Mouse (Mus musculus) hindbrain, embryonic 11.5 days (tissue): ENCODE measurements around the gene Slc31a2. TPM values are rescaled to one million over a fixed set of nuclear protein-coding genes. Genes with fewer than 3 reads are reported as not detected.

ENCODE experiments used
- ATAC-seq: fragments of 200-750 bp; cut with Nextera tagmentation; 2 replicates; pipeline ENCODE4 v1.8.0; 2017; ENCODE audit warnings: mild to moderate bottlenecking, moderate TSS enrichment, moderate library complexity; ENCODE audit not compliant: low FRiP score
- DNase-seq: peaks from one replicate; pipeline ENCODE4 v3.0.0-alpha.2; 2015; ENCODE audit warnings: low spot score
- H3K27ac ChIP-seq: fragments of 300-500 bp; sonication (generic); 2 replicates; pipeline ENCODE4 v1.5.1; 2014; ENCODE audit warnings: mild to moderate bottlenecking, low read depth, low read length
- H3K27me3 ChIP-seq: fragments of 300-500 bp; sonication (generic); 2 replicates; pipeline ENCODE4 v1.6.1; 2014; ENCODE audit warnings: mild to moderate bottlenecking, low read length, moderate library complexity, mixed read lengths; ENCODE audit not compliant: control insufficient read depth, insufficient read depth
- H3K36me3 ChIP-seq: fragments of 300-500 bp; sonication (generic); 2 replicates; pipeline ENCODE4 v1.6.1; 2014; ENCODE audit warnings: mild to moderate bottlenecking, low read length, moderate library complexity, mixed read lengths; ENCODE audit not compliant: control insufficient read depth, insufficient read depth
- H3K4me1 ChIP-seq: fragments of 300-500 bp; sonication (generic); replicated peaks from 2 replicates; pipeline ENCODE4 v1.6.1; 2014; ENCODE audit warnings: low read length, mixed read lengths; ENCODE audit not compliant: control insufficient read depth, insufficient read depth
- H3K4me2 ChIP-seq: fragments of 300-500 bp; sonication (generic); replicated peaks from 2 replicates; pipeline ENCODE4 v1.6.1; 2014; ENCODE audit warnings: mild to moderate bottlenecking, low read depth, low read length
- H3K4me3 ChIP-seq: fragments of 300-500 bp; sonication (generic); 2 replicates; pipeline ENCODE4 v1.5.1; 2014; ENCODE audit warnings: low read depth, low read length
- H3K9ac ChIP-seq: fragments of 300-500 bp; sonication (generic); 2 replicates; pipeline ENCODE4 v1.6.1; 2014; ENCODE audit warnings: low read depth, low read length
- H3K9me3 ChIP-seq: fragments of 300-500 bp; sonication (generic); 2 replicates; pipeline ENCODE4 v1.6.1; 2016; ENCODE audit warnings: low read length; ENCODE audit not compliant: control insufficient read depth
- WGBS: fragments of 180-500 bp; shearing (Covaris S2); extraction: QIAGEN DNeasy Blood & Tissue Kit; methylation state at CpG from one replicate; pipeline ENCODE4 v1.1.7; 2014; 5-methylcytosine and 5-hydroxymethylcytosine counted together
- polyA plus RNA-seq: library from polyadenylated mRNA; unstranded; fragments of >200 nt; fragmentation: Nextera tagmentation; extraction: Ambion mirVana; gene quantifications from 2 replicates; pipeline ENCODE4 v1.2.1, GENCODE M21; 2014

Slc31a2 gene
- polyA plus RNA-seq, 1 experiment from 2014 or later = 13.3 TPM

GRCm38 (mm10) chr4:62347605-62348328 lies 85.4 kb downstream of the Slc31a2 start:
- no peak for DNase-seq
- H3K4me1 ChIP-seq = no peaks in the 10 kb centered on the region

More at GRCm38 (mm10) chr4:62347605-62348328, 85.4 kb downstream of the Slc31a2 start:
- 80% methylated on average over 9 of the region's 9 CpGs for WGBS
- no peak overlapping the region for H3K27ac ChIP-seq
- H3K36me3 ChIP-seq = no peaks in the 10 kb centered on the region
- no peak overlapping the region for H3K9ac ChIP-seq
- H3K27me3 ChIP-seq = no peaks in the 10 kb centered on the region
- H3K9me3 ChIP-seq = no peaks in the 10 kb centered on the region
- H3K4me3 ChIP-seq = no peak overlapping the region
- H3K4me2 ChIP-seq = no peak overlapping the region
- no peak for ATAC-seq

Other genes starting within 250 kb of the Slc31a2 start
- gene Mup20, start 208.4 kb upstream of the Slc31a2 start, polyA plus RNA-seq = not detected in 2 replicates
- not detected in 2 replicates for gene Mup3, start 175.2 kb upstream of the Slc31a2 start, polyA plus RNA-seq
- not detected in 2 replicates for gene Mup21, start 111.7 kb upstream of the Slc31a2 start, polyA plus RNA-seq
- 33.8 and 34.4 TPM in 2 replicates for gene Zfp37, start 31.5 kb upstream of the Slc31a2 start, polyA plus RNA-seq
- gene Fkbp15, start 98.0 kb downstream of the Slc31a2 start, polyA plus RNA-seq = 21.2 and 22.8 TPM in 2 replicates
- 45.0 and 49.8 TPM in 2 replicates for gene Slc31a1, start 98.2 kb downstream of the Slc31a2 start, polyA plus RNA-seq
- 177 and 178 TPM in 2 replicates for gene Cdc26, start 146.1 kb downstream of the Slc31a2 start, polyA plus RNA-seq
- 25.5 and 28.1 TPM in 2 replicates for gene Prpf4, start 146.2 kb downstream of the Slc31a2 start, polyA plus RNA-seq
- gene Rnf183, start 172.7 kb downstream of the Slc31a2 start, polyA plus RNA-seq = not detected in 2 replicates
- 6.4 and 6.9 TPM in 2 replicates for gene Wdr31, start 208.3 kb downstream of the Slc31a2 start, polyA plus RNA-seq
- 0.94 and 1.0 TPM in 2 replicates for gene Bspry, start 217.5 kb downstream of the Slc31a2 start, polyA plus RNA-seq
- 13.7 and 16.7 TPM in 2 replicates for gene Hdhd3, start 240.9 kb downstream of the Slc31a2 start, polyA plus RNA-seq